Mouse (Mus musculus) C2C12 (cell line): ENCODE measurements around the gene Emid1.

Experiments used
- CTCF ChIP-seq: IDR thresholded peaks from one replicate; pipeline ENCODE4 v1.5.1; 2011; ENCODE audit not compliant: control insufficient read depth, insufficient read depth, insufficient read length
- MAX ChIP-seq: IDR thresholded peaks from one replicate; pipeline ENCODE4 v1.6.1; 2011; ENCODE audit warnings: mild to moderate bottlenecking, control low read depth
- MYOD1 ChIP-seq: IDR thresholded peaks from one replicate; pipeline ENCODE4 v1.6.1; 2011; ENCODE audit warnings: low read depth; ENCODE audit not compliant: control insufficient read depth, insufficient read length

- no peak for TF ChIP-seq CTCF
- no peak for TF ChIP-seq MYOD1
- no peak for TF ChIP-seq MAX
These were observed 94.6 kb downstream of the Emid1 start for GRCm38 (mm10) chr11:5057541-5057855.
